Mouse (Mus musculus) left cerebral cortex, postnatal 36 days (tissue): ENCODE data around the gene Tmc2. TPM values are rescaled to one million over a fixed set of nuclear protein-coding genes. Genes with fewer than 3 reads are reported as not detected.
A peak's percentile ranks its signal among the peaks of the same experiment; 100 is the strongest.

Source experiments
- DNase-seq, 2 experiments: peaks; one replicate each; pipeline ENCODE4 v3.0.0; 2021 to 2022; ENCODE audit warnings: low spot score in 2 of 2, mixed read lengths in 1 of 2
- intact Hi-C: fragments of 180-260 bp; cut with DNase I; formaldehyde crosslinking; loops from one replicate; pipeline ENCODE4 v1.15.1; 2025
- total RNA-seq, 2 experiments: library from RNA; stranded (reverse); gene quantifications; 2 replicates each; pipeline ENCODE4 v1.2.3; 2021

Gene Tmc2
- total RNA-seq, 2 experiments from 2014 or later, result not detected

DNA sequence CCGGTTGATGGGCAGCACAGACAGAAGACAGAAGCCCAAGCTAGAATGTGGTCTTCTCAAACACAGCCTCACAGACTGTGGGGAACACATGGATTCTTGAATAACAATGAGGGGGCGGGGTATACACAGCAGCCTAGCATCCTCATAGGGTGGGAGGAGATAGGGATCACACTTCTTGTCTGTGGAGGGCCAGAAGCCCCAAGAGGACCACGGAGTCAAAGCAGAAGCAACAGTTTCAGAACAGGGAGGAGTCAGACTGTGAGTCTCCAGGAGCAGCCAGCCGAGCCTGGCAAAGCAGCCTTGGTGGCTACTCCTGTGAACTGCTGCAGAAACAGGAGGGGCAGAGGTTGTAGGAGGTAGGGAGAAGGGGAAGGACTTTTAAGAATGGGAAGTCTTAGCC, 98.5 kb downstream of the Tmc2 start:
- intact Hi-C loops, result loop anchor here (10.0 kb wide), 1 partner anchor 271 kb away; the partner anchor contains the start of gene Mrps26
- DNase-seq, result no peak

DNA sequence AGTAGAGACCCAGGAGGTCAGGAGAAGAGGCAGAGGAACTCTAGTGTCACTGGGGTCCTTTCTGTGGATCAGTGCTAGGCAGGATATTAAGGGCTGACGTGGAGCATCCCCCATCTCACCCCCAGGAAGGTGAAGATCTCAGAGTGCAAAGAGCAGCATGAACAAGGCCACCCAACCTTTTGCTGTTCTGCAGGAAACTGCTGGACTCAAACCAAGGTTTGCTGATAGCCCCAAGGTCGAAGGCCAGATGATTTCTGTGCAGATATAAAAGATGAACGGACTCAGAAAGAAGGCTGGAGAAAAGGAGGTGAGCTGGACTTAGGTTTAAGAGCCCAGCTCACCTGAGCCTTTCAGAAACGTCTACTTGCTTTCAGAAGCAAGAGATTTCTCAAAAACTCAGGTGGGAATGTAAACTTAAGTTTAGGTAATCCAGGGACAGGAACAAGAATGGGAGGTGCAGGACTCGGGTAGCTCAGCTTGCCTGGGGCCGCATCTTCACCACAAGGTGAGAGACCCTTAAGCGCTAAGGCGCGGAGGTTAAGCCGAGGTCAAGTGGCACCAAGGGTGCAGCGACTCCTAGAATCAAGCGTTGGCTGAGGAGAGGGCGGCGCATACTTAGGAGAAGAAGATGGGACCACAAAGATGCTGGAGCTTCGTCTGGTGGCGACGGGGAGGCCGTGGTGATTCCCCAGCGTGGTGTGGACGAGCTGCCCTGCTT, 99.4 kb downstream of the Tmc2 start:
- intact Hi-C loops, result loop anchor here (2.0 to 10.0 kb wide), 2 partner anchors 68 to 270 kb away; partner anchors contain the start of gene Mrps26
- DNase-seq, result no peak

DNA sequence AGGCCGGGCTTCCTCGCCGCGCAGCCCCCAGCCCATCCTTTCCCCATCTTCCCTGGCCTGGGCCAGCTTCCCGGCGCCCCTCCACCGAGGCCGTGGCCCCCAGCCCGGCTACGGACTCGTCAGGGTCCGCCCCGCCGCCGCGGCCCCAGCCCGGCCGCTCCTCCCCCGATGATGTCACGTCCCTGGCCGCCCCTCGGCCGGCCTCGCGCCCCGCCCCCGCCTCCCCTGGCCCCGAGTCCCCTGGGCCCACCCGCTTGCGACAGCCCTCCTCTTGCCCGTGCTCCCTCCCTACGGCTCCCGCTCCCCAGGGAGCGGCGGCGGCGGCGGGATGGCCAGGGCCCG, 99.9 kb downstream of the Tmc2 start, which contains the start of gene Ebf4:
Gene Ebf4 (plus strand): TSS at position 234 of the 342 bp plus-strand sequence.
- intact Hi-C loops, result loop anchor here (2.0 to 10.0 kb wide), 2 partner anchors 68 to 270 kb away; partner anchors contain the start of gene Mrps26
- DNase-seq, result peak in 1 of 2 experiments; percentile 24

DNA sequence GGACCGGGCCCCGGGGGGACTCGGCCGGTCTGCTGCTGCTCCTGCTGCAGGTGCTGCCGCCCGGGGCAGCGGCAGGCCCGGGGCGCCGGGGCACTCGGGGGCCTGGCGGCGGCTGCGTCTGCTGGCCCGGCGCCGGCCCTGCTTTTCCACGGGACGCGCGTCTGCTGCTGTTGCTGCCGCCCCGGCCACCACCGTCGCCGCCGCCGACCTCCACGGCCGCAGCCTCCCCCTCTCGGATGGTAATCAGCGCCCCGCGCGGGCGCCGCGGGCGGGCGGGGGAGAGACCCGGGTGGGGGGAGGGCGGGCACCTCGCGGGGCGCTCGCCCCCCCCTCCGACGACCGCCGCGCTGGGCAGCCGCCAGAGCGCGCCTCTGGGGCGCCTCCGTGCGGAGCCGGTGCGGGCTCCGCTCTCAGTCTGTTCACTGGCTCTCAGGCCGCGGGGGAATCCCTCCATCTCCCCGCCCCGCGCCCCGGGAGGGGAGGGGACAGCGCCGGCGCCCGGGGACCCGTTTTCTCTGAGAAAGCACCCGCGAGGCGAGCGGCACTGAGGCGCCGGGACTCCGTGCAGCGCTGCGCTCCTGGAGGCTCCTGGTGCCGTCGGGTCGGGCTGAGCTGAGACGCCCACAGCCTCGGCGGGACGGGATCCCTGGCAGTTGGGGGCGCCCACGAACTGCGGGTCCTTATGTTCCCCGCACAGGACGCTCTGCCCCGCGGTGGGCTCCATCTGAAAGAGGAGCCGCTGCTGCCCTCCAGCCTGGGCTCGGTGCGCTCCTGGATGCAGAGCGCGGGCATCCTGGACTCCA, 100.5 kb downstream of the Tmc2 start:
- peak in 1 of 2 experiments; percentile 56 for DNase-seq
- intact Hi-C loops, result loop anchor here (2.0 to 10.0 kb wide), 2 partner anchors 67 to 269 kb away; partner anchors contain the start of gene Mrps26

- no peak for DNase-seq
Measured at GRCm38 (mm10) chr2:130296134-130296745, 101.2 kb downstream of the Tmc2 start.

DNA sequence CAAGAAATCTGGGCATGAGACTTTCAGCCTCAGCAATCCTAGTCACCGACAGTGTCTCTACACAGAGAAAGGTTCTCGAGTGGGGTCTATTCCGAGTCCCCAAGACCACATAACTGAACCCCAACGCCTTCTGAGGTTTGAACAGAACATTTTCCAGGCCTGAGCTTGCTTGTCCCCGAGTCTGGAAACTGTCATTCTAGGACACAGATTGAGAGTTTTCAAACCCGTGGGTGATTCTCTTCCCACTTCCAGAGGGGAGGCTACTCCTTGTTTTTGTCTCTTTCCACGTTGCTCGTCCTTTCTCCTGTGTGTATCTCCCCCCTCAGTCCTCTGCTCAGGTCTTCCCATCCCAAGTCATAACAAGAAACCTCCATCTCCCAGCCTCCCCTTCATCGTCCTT, 102.6 kb downstream of the Tmc2 start:
- intact Hi-C loops, result loop anchor here (10.0 kb wide), 1 partner anchor 267 kb away; the partner anchor contains the start of gene Mrps26
- no peak for DNase-seq

More at GRCm38 (mm10) chr2:130296134-130296745, 101.2 kb downstream of the Tmc2 start:
- intact Hi-C loops, result loop anchor here (10.0 kb wide), 1 partner anchor 269 kb away; the partner anchor contains the start of gene Mrps26

GRCm38 (mm10) chr2:130303014-130303413, 108.0 kb downstream of the Tmc2 start:
- no peak for DNase-seq
- intact Hi-C loops, result no loop called here

Other genes starting within 250 kb of the Tmc2 start
- 1 to 10 TPM; 3.6 to 4.4 TPM for gene Tgm3, start 182.8 kb upstream of the Tmc2 start, total RNA-seq
- gene Tgm6, start 82.8 kb upstream of the Tmc2 start, total RNA-seq, result under 1 TPM; 0.14 to 0.15 TPM
- 100 to 1,000 TPM in 1 of 2 experiments, 10 to 100 TPM in 1; 97.8 to 108 TPM for gene Snrpb, start 15.8 kb upstream of the Tmc2 start, total RNA-seq
- 100 to 1,000 TPM; 120 to 126 TPM for gene Nop56, start 79.2 kb downstream of the Tmc2 start, total RNA-seq
- 100 to 1,000 TPM; 278 to 289 TPM for gene Idh3b, start 89.4 kb downstream of the Tmc2 start, total RNA-seq
- 10 to 100 TPM in 1 of 2 experiments, 1 to 10 TPM in 1; 8.3 to 10.5 TPM for gene Ebf4, start 100.0 kb downstream of the Tmc2 start, total RNA-seq
- 1 to 10 TPM; 6.1 to 6.2 TPM for gene Cpxm1, start 202.4 kb downstream of the Tmc2 start, total RNA-seq
- not detected for gene Gm28372, start 210.0 kb downstream of the Tmc2 start, total RNA-seq
- not detected for gene 1700020A23Rik, start 210.1 kb downstream of the Tmc2 start, total RNA-seq
- not detected for gene Tmem239, start 211.3 kb downstream of the Tmc2 start, total RNA-seq
- gene Vps16, start 229.1 kb downstream of the Tmc2 start, total RNA-seq, result 10 to 100 TPM; 78.0 to 78.3 TPM
- 10 to 100 TPM; 26.0 to 28.8 TPM for gene Pced1a, start 229.5 kb downstream of the Tmc2 start, total RNA-seq